Mouse (Mus musculus): ENCODE measurements at regions not wholly inside any gene's neighbourhood (a gene's known extent, or its start where the extent isn't known, plus 50 kb on each side); places are given as distances from the start of the nearest gene placed in this dataset.

- H3K27me3 ChIP-seq (ENCODE audit: control insufficient read depth in 1 of 2, insufficient read depth in 2 of 2, low read length in 2 of 2): no peaks in the 10 kb centered on the region; a peak in 1 of 4 replicates
- H3K27ac ChIP-seq (ENCODE audit: control insufficient read depth, low read depth, low read length): no peak overlapping the region
- H3K79me2 ChIP-seq (ENCODE audit: control insufficient read depth, insufficient read depth, low read length, poor library complexity): no peaks in the 10 kb centered on the region
- TF ChIP-seq MYB (IDR thresholded peaks at IDR 0.05; ENCODE audit: low read depth, low read length) (no peak), BHLHE40 (IDR thresholded peaks at IDR 0.05; ENCODE audit: borderline replicate concordance, low read depth, low read length) (no peak)
- H3K9ac ChIP-seq (ENCODE audit: control insufficient read depth, low read depth, low read length, poor library complexity, severe bottlenecking): no peak overlapping the region
- no peaks in the 10 kb centered on the region for H3K9me3 ChIP-seq (replicated peaks; ENCODE audit: insufficient read depth, low read length)
- H3K36me3 ChIP-seq (ENCODE audit: control insufficient read depth in 1 of 2, insufficient read depth in 2 of 2, low read length in 2 of 2): no peaks in the 10 kb centered on the region
- no peak for DNase-seq (ENCODE audit: low read depth, low spot score)
- H3K4me3 ChIP-seq (ENCODE audit: control insufficient read depth in 1 of 2, insufficient read depth in 1 of 2, low read depth in 2 of 2, low read length in 2 of 2): no peak overlapping the region
- no peaks in the 10 kb centered on the region for H3K4me1 ChIP-seq (ENCODE audit: control insufficient read depth in 1 of 2, insufficient read depth in 2 of 2, low read length in 2 of 2)
Observed at GRCm38 (mm10) chrX:107012615-107013014, 75.7 kb upstream of the P2ry10 start.

DNA sequence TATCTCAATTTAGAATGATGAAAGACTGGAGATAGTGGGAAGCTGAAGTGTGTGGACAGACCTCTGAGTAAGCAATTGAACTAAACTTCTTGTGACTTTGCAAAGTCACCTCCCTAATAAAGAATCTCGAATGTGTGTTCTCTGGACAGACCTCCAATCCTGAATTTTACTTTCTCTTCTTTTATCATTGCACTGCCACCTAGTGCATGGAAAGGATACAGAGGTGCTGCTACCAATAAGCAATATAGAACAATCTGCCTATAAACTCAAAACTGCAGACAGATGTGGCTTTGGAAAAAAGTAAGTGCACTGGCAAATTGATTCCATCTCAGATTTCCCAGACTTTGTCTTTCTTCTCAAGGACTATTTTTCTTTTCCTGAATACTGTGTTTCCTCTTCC lies 73.0 kb upstream of the P2ry10 start:
- Histone ChIP-seq H3K4me1 (ENCODE audit: control insufficient read depth in 1 of 2, insufficient read depth in 2 of 2, low read length in 2 of 2) (no peaks in the 10 kb centered on the region), H3K36me3 (ENCODE audit: control insufficient read depth in 1 of 2, insufficient read depth in 2 of 2, low read length in 2 of 2) (no peaks in the 10 kb centered on the region), H3K9ac (ENCODE audit: control insufficient read depth, low read depth, low read length, poor library complexity, severe bottlenecking) (no peak overlapping the region), H3K27me3 (ENCODE audit: control insufficient read depth in 1 of 2, insufficient read depth in 2 of 2, low read length in 2 of 2) (no peaks in the 10 kb centered on the region; a peak in 1 of 4 replicates), H3K27ac (ENCODE audit: control insufficient read depth, low read depth, low read length) (no peak overlapping the region), H3K79me2 (ENCODE audit: control insufficient read depth, insufficient read depth, low read length, poor library complexity) (no peaks in the 10 kb centered on the region), H3K9me3 (replicated peaks; ENCODE audit: insufficient read depth, low read length) (no peaks in the 10 kb centered on the region), H3K4me3 (ENCODE audit: control insufficient read depth in 1 of 2, insufficient read depth in 1 of 2, low read depth in 2 of 2, low read length in 2 of 2) (no peak overlapping the region)
- no peak for TF ChIP-seq MYC (IDR thresholded peaks at IDR 0.05; ENCODE audit: low read depth, low read length)
- no peak for TF ChIP-seq TBP (IDR thresholded peaks at IDR 0.05; ENCODE audit: low read depth, low read length)
- TF ChIP-seq CTCF (IDR thresholded peaks at IDR 0.05 in 2 of 3, conservative IDR thresholded peaks at IDR 0.05 in 1 of 3; ENCODE audit: control insufficient read depth in 1 of 3, insufficient read depth in 1 of 3, low read depth in 2 of 3, low read length in 3 of 3, poor library complexity in 1 of 3, severe bottlenecking in 1 of 3): peak in 1 of 3 experiments; percentile 33; a peak in 2 of 6 replicates
- TF ChIP-seq ZMIZ1 (IDR thresholded peaks at IDR 0.05; ENCODE audit: low read depth, low read length): no peak
- peak; percentile 31 for TF ChIP-seq SMC3 (IDR thresholded peaks at IDR 0.05; ENCODE audit: low read depth, low read length)
- no peak for TF ChIP-seq MAFK (IDR thresholded peaks at IDR 0.05; ENCODE audit: borderline replicate concordance, low read depth, low read length)
- DNase-seq (ENCODE audit: low read depth, low spot score): peak; percentile 2

DNA sequence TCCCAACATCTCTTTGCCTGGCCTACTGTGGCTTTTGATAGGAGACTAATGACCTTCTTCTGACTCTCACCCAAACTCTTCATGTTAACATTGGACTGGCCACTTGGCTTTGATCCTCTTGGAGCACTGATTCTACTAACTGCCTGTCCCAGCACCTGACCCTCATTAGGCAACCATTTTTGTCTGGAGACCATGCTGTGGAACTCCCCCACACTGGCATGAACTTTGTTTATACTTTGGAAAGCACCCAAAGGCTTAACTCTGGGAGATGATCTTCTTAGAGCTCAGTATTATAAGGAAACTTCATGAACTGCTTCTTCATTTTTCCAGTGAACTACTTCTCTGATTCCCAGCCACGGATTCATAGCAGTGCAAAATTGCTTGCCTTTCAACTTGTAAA lies 56.6 kb upstream of the P2ry10 start:
- no peak for DNase-seq (ENCODE audit: low read depth, low spot score)
- no peaks in the 10 kb centered on the region for H3K79me2 ChIP-seq (ENCODE audit: control insufficient read depth, insufficient read depth, low read length, poor library complexity)
- H3K27ac ChIP-seq (ENCODE audit: control insufficient read depth, low read depth, low read length): no peak overlapping the region
- TF ChIP-seq MYB (IDR thresholded peaks at IDR 0.05; ENCODE audit: low read depth, low read length): no peak
- TF ChIP-seq MAZ (IDR thresholded peaks at IDR 0.05; ENCODE audit: low read depth, low read length): no peak
- no peak for TF ChIP-seq CHD1 (IDR thresholded peaks at IDR 0.05; ENCODE audit: low read depth, low read length)
- TF ChIP-seq RCOR1 (IDR thresholded peaks at IDR 0.05; ENCODE audit: low read depth, low read length): no peak
- TF ChIP-seq HCFC1 (IDR thresholded peaks at IDR 0.05; ENCODE audit: low read depth, low read length): no peak
- no peak for TF ChIP-seq RAD21 (IDR thresholded peaks at IDR 0.05; ENCODE audit: low read depth, low read length)
- TF ChIP-seq USF2 (IDR thresholded peaks at IDR 0.05; ENCODE audit: borderline replicate concordance in 1 of 2, insufficient read depth in 1 of 2, low read depth in 1 of 2, low read length in 2 of 2): no peak
- no peak for TF ChIP-seq TBP (IDR thresholded peaks at IDR 0.05; ENCODE audit: low read depth, low read length)
- no peak for TF ChIP-seq EP300 (IDR thresholded peaks at IDR 0.05; ENCODE audit: low read depth in 1 of 2, low read length in 2 of 2)
- no peak for TF ChIP-seq POLR2AphosphoS5 (IDR thresholded peaks at IDR 0.05; ENCODE audit: borderline replicate concordance, low read depth, low read length)
- no peak for TF ChIP-seq POLR2AphosphoS2 (IDR thresholded peaks at IDR 0.05; ENCODE audit: low read length)
- H3K27me3 ChIP-seq (ENCODE audit: control insufficient read depth in 1 of 2, insufficient read depth in 2 of 2, low read length in 2 of 2): no peaks in the 10 kb centered on the region
- no peaks in the 10 kb centered on the region for H3K9me3 ChIP-seq (replicated peaks; ENCODE audit: insufficient read depth, low read length)
- H3K4me1 ChIP-seq (ENCODE audit: control insufficient read depth in 1 of 2, insufficient read depth in 2 of 2, low read length in 2 of 2): no peaks in the 10 kb centered on the region
- no peak overlapping the region for H3K9ac ChIP-seq (ENCODE audit: control insufficient read depth, low read depth, low read length, poor library complexity, severe bottlenecking)
- H3K4me3 ChIP-seq (ENCODE audit: control insufficient read depth in 1 of 2, insufficient read depth in 1 of 2, low read depth in 2 of 2, low read length in 2 of 2): no peak overlapping the region
- no peaks in the 10 kb centered on the region for H3K36me3 ChIP-seq (ENCODE audit: control insufficient read depth in 1 of 2, insufficient read depth in 2 of 2, low read length in 2 of 2)
